Mouse (Mus musculus) adrenal gland, postnatal 25 days (tissue): ENCODE data around the gene Cyp8b1. TPM values are rescaled to one million over a fixed set of nuclear protein-coding genes. Genes with fewer than 3 reads are reported as not detected.
A peak's percentile ranks its signal among the peaks of the same experiment; 100 is the strongest.

Experiments
- DNase-seq: peaks from one replicate; pipeline ENCODE4 v3.0.0; 2021; ENCODE audit warnings: mixed read lengths
- long read RNA-seq: library from polyadenylated mRNA; stranded (forward); transcript quantifications from one replicate; pipeline ENCODE4 v2.0.0, GENCODE M21; 2021
- total RNA-seq: library from RNA; stranded (reverse); gene quantifications from 2 replicates; pipeline ENCODE4 v1.2.3, GENCODE M21; 2021

The Cyp8b1 gene
- total RNA-seq = 0.36 and 2.7 TPM in 2 replicates
- long read RNA-seq, transcript Cyp8b1-201 (1 exons, 1,950 nt) = major isoform, 167 of 171 reads
- long read RNA-seq, partial matches to known transcripts = 0 of 171 reads
- long read RNA-seq, other reads (novel, unspliced or antisense) = 4 of 171 reads

DNA sequence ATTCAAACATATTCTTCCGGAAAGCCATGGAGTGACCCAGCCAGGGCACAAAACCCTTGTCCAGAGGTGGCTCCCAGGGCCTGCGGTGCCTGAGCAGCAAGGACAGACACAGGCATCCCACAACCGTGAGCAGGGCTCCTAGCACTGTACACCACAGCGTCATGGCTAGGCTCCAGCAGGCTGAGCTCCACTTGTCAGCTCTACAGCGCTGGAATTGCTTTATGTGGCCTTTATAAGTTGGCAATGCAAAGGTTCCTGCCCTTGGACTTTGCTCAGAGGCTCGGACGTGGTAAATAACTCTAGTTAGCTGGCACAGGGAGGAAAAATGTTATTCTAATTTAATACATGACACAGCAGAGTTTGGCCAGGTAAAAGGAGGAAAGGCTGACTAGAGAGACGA lies at the start of gene Cyp8b1:
Cyp8b1 (minus strand) TSS at position 204 of the 400 bp plus-strand sequence.
- DNase-seq = peak; percentile 69

DNA sequence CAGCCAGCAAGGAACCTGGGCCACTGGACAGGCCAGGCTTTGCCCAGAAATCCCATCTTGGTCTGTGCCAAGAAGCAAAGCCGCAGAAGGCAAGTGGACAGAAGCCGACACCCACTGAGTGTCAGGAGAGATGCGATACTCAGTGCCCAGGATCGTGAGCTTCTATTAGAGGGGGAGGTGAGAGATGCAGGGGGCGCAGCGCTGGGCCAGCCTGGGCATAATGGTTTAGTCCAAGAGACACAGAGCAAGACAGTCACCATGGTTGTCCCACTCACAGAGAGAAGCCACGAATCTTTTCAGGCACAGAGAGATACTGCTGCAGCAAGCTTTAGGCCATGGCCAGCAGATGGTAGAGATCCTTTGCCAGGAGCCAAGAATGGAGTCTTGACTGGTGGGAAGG lies 48.8 kb upstream of the Cyp8b1 start:
- no peak for DNase-seq

DNA sequence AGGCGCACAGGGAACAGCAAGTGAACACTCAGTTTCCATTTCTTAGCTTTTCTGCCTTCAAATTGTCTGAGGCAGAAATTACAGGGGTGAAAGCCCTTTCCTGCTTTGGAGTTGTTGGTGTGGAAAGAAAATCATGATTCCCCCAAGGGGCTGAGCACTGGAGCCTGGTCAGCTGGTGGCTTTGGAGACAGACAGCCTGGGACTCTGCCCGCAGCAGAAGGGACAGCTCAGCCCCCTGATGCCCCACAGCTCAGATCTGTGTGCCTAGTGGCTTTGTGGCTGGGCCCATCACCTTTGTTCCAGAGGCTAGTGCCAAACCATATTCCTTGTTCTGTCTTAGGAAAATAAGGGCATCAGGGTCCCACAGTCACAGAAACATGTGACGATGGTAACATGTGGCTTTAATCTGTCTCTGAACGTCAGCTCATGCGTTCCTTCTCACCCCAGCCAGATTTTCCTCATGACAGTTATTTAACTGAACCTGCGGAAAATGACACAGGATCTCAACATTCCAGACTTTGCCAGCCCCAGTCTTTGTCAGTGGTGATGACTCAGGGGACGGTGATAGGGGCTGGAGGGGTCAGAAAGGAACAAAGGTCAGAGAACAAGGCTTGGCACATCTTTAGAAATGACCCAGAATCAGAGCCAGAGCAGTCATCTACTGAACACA lies 44.0 kb upstream of the Cyp8b1 start:
- DNase-seq = no peak

DNA sequence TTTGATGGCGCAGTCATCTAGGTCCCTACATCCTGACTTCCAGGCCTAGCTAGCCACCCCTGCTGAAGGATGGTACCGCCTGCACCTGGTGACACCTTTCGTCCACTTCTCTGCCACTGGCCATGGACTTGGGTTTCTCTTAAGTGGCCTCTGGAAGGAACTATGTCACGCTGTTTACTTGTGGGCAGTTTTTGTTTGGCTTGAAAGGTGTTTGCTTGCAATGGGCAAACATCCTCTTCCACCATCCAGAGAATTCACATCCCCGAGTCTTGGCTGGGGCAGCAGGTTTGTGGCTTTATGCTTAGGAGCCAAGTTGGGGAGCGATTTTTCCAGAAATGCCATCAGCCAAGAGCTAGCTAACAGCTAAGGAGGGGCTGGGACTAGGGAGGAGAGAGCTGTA lies 36.5 kb upstream of the Cyp8b1 start:
- no peak for DNase-seq

DNA sequence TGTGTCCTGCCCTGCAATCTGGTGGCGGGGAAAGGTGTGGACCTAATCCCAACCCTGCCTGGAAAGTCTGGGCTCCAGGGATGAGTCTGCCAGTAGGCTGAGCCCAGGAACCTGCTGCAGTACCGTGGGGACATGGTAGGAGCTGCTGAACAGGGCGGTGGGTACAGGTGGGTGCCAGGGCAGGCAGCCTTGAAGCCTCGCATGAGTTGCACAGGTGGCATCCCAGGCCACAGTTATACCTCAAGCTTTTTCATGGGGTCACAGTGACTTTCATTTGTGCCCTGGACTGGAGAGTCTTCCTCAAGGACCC lies 35.0 kb upstream of the Cyp8b1 start:
- DNase-seq = no peak

DNA sequence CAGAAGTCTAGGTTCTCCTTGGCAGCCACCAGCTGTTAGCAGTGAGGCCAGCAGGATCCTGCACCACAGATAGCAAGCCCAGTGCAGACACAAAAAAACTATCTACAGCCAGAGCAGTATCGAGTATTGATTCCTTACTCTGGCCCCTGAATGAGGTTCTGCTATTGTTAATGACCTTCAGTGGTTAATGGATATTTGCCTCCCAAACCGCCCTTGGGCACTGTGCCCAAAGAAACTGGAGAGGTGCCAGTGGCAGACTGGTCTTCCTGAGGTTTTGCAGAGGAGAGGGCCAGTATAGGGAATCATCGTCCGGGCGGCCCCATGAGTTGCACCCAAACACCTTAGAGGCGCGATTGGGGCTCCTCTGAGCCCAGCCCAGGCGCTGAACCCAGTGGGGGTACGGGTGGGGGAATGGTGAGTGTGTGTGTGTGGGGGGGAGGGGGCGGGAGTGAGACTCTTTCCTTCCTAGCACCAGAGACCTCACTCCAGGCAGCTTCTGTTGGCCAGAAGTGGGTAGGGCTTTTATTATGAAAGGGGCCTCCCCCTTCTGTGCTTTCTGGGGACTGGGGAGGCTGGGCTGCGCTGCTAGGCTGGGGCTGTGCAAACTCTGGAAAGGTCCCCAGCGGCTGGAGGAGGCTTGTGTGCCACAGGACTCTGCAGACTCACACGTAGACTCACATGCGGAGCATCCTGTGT lies 34.5 kb upstream of the Cyp8b1 start, which contains the start of gene Fam198a:
Fam198a (plus strand) TSS at position 571 of the 696 bp plus-strand sequence.
- peak; percentile 94 for DNase-seq

DNA sequence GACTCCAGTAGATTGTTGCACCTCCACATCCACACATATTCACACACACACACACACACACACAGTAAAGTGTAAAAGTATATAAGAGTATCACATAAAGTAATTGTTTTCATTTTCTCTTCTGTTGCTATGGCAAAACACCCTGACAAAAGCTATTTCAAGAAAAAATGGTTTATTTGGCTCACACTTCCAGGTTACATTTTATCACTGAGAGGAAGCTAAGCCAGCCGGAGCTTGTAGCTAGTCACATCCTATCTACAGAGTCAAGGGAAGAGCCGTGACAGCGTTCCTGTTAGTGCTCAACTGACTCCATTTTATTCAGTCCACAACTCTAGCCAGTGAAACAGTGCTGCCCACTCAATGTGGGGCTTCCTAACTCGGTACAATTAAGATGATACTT lies 32.3 kb upstream of the Cyp8b1 start:
- DNase-seq = no peak

DNA sequence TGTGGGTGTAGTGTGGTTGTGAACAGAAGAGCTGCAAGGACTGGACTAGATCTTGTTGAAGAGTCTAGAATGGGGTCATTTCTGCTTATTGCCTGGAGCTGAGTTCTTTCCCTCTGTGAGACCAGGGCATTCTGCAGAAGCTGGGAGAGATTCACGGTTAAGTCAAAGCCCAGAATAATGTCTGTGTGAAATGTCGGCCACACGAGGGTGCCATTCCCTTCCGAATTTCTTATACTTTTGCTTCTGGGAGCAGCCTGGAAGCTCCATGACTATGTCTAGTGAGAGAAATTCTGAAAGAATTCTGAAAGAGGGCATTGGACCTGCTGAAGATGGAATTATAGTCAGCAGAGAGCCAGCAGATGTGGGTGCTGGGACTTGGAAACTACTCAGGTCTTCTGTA lies 31.7 kb upstream of the Cyp8b1 start:
- DNase-seq = peak; percentile 76

DNA sequence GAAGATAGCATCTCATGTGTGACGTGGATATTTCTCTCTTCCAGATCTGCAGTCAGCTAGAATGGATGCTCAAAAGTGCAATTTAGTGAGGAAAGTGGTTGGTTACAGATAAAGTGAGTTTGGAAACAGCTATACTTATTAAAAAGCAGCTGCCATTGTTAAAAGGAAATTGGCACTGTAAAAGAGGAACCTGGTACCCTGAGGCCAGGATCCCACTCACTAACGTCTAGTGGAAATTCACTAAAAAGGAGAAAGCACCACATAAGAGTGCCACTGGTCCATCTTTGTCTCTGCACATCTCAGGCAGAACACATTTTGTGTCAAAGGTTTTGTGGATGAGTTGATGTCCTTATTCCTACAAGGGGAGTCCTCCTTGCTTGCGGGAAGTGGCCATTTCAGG lies 27.5 kb upstream of the Cyp8b1 start:
- no peak for DNase-seq

DNA sequence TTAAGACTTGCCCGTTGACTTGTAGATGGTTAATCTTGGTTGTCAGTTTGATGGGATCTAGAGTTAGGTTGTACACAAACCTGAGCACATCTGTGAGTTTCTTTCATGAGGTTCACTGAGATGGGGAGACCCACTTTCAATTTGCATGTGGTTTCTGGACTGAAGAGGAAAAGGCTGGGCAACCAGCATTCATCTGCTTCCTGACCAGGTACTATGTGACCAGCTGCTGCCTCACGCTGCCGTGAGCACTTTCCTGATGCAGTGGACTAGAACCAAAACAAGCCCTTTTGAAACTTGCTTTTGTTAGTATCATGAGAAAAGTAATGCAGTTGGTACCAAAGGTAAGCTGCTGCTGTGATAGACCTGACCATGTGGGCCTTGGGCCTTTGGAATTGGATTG lies 26.9 kb upstream of the Cyp8b1 start:
- DNase-seq = no peak

DNA sequence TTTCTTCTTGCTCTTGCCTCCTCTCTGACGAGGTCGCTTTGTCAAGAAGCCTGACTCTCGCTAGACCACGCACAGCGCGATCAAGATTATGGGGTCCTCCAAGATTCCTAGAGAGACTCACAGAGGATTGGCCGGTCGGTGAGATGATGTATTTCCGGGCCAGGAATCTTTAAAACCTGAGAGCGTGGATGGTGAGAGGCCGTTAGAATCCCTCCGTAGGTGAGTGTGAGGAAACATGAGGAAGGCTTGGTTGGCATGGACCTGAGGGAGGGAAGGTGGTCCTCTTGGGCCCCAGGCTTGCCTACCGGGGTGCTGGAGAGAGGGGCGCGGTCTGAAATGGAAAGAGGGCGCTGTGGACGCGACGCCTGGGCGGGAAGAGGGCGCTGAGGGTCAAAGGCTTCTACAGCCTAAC lies 21.8 kb upstream of the Cyp8b1 start:
- DNase-seq = no peak

DNA sequence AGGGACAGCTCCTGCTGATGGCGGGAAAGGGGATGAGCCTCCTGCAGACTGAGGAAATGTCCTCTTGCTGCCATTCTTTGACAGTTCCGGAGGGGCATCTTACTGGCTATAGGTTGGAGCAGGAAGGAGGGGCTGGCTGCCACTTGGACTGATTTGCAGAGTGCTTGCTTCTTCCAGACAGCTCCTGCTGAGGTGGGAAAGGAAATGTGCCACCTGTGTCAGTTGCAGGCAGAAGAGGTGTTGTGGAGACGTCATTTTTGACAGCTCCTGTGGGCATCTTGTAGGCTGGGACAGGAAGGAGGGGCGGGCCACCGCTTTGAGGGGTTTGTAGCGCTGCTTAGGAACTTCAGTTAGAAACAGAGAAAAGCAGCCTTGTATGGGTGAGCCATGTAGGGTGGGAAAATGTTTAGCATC lies 21.4 kb upstream of the Cyp8b1 start:
- DNase-seq = no peak

DNA sequence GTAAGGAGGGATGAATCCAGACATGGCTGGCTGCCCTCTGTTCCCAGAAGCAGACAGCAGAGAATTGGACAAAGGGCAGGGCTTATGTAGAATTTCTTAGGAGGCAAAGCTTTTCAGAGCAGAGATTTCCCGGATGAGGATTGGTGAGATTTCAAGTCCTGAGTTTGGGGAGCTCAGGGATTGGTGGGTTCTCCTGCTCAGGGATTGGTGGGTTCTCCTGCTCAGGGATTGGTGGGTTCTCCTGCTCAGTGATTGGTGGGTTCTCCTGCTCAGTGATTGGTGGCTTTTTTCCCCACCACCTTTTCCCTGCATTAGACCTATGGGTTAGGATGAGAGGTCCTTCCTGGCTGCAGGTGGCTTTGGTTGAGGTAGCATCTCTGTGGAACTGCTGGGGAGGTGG lies 20.8 kb upstream of the Cyp8b1 start:
- no peak for DNase-seq

DNA sequence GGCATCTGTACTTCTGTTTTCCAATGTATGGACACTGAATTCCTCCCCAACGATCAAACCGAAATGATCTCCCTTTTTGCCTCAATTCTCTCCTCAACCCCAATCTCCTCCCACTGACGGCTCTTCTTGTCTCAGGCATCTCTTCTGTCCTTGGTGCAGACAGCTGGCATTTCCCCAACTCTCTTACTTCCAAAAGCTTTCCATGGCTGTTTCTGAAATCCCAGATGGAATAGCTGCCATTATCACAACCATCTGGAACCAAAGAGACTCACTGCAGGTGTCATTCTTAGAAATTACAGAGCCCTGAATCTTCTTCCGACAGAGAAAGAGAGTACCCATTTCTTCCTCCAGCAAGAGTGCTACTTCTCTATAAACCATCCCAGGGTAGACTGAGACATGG lies 18.8 kb upstream of the Cyp8b1 start:
- DNase-seq = no peak

DNA sequence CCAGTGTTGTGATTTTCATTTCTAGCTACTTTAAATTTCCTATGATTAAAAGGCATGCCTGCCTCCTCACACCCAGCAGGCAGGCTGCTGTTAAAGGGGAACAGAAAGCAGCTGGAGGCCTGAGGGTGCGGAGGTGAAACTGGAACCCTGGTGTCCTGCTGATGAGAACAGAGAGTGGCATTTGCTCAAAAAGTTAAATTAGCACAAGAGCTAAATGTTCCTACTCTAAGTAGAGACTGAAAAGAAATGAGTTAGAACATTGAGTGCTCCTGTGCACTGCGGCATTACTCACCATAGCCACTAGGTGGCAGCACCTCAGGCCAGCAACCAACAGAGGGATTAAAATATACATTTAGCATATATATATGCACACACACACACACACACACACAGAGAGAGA lies 12.4 kb upstream of the Cyp8b1 start:
- DNase-seq = peak; percentile 51

DNA sequence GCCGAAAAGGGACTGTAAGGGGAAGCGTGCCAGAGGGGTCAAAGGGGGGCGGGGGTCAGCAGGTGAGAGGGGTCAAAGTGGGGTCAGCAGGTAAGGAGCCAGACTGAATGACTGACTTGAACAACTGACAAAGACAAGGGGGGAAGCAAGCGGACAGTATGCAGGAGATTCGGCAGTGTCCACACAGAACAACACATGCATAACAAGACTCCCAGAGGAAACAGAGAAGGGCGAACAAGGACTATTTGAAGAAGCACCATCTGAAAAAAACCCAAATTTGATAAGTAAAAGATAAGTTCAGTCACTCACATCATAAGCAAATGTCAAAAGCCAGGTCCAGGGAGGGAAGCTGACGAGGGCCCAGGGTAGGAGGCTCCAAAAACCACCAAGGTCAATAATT lies 11.6 kb upstream of the Cyp8b1 start:
- no peak for DNase-seq

DNA sequence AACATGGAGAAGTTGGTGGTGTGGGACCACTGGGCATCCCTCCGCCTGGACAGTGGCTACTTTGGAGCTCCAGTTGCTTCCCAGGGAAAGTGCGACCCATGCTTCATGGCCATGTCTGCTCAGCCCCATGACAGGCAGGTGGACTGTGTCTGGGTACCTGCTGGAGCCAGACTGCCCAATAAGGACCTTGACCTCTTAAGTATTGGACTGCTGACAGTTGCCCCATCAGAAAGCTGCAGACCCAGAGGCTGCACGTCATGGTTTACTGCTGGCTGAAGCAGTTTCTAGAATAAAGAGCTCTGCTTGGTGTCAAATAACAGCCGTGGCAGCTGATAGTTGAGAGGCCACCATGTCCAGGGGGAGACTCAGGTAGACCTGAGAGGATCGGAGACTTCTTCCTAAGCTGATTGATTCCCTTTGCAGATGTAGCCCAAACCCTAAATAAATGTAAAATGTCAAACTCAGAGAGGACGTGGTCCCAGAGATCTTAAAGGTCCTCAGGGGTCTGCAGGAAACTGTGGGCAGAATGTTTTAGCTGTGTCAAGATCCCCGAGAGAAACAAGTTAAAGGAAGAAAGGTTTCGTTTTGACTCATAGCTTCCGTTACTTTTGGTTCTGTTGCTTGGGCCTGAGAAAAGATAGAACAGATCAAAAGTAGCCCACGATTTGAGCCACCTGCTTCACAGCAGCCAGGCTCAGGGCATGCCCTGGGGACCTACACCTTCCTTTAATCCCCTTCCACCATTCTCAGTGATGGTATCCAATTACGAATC lies 10.7 kb upstream of the Cyp8b1 start:
- DNase-seq = no peak

DNA sequence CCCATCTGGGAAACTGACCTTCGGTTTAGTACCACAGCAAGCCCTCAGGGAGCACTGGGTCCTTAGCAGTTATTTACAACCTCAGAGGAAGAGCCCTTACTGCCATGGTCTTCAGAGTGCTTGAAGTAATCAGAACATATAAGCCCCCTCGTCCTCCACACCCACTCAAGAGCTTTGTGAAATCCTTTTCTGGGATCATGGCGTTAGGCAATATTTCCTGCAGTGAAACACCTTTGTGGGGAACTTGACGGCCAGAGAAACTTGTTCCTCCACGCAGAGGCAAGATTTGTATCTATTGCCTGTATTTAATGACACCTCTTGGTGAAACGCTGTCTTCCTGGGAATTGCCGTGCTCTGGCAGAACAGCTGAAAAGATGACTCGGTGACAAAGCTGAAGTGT lies 9.9 kb upstream of the Cyp8b1 start:
- DNase-seq = no peak

DNA sequence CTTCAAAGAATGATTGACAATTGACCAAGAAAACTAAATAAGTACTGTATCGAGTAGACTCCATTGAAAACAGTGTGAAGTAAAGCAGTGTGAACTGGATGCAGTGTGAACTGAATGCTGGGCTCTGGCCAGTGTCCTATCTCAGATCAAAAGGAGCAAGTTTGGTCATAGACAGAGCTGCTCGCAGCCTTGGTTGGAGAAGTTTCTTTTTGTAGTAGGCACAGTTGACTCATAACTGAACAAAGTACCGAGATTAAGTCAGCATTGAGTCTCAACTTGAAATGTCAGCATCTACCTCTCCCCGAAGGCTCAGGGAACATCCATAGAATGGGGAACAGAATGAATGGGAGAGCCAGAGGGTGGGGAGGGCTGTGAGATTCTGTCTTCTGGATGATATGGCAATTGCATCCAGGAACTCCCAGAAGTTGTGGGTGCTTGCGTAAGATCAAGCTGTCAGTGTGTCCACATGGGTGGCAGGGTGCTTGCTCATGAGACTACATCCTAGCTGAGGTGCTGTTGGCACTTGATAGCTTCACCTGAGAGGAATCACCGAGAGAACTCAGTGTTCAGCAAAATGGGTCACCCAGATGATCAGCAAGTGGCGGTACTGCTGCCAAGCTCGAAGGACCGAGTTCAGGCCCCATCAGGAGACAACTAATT lies 8.9 kb upstream of the Cyp8b1 start:
- no peak for DNase-seq

DNA sequence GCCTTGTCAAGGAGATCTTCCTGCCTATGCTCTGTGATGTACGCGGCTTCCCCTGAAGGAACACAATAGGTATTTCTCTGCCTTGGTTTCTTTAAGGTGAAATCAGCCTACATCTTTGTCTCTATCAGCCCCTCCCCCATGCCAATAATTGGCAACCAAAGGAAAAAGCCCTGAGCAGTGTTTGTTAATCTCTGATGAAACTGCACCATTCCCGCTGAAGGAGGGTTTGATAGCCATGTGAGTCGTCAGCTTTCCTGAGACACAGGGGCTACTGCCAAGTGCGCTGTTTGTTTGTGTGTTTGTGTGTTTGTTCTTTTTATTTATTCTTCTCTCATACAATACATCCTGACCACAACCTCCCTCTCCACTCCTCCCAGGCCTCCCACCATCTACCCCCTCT lies 7.8 kb upstream of the Cyp8b1 start:
- DNase-seq = no peak

DNA sequence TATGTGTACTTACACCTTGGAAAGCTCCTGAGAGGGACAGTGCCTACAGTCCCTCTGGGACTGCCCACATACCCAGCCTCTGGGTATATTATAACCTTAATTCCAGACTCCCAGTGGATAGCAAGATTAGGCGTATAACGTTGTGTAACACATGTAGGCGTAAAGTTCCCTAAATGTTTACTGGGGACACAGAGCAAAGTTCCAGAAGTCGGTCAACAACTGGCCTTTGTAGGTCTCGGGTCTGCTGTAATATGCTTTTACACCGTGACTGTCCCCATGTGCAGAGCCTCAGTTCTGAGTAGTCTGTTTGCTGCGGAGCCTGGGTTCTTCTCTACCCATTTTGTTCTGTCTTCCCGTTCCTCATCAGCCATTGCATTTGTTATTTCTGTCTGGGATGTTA lies 7.3 kb upstream of the Cyp8b1 start:
- no peak for DNase-seq

DNA sequence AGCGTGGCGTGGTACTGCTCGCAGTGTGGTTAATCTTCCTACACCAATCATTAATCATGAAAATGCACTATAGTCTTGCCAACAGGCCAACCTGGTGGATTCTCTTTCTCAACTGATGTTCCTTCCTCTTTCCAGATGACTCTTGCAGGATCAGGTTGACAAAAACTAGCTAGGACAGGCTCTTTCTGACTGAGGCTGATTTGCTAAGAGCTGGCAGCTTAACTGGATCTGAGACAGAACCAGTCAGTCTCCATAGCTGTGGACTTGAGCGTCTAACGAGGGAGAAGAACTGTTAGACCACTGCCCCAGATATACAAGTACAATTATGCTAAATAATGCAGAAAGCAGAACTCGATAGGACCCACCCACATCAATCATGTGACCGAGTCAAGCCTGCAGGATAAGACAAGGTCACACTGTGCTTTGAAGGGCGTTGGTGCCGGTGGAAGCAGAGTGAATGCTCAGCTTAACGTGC lies 3.0 kb upstream of the Cyp8b1 start:
- no peak for DNase-seq

DNA sequence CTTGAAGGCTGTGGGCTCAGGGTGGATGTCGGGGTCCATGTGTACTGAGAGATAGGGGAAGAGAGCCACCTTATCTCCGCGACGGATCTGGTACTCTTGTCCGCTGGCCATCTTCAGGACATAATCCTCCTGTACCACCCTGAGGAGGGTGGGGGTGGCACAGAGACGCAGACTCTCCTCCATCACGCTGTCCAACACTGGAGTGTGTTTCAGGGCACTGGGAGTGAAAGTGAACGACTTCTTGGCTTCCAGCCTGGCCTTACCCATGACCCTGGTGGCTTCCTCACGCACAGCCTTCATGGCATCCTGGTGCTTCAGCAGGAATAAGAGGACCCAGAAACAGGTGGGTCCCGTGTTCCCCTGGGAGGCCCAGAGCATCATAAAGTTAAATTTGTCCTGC lies 1.0 kb downstream of the Cyp8b1 start:
- DNase-seq = no peak
